Mouse (Mus musculus): ENCODE data around the gene Krt16.

Krt16 gene

DNA sequence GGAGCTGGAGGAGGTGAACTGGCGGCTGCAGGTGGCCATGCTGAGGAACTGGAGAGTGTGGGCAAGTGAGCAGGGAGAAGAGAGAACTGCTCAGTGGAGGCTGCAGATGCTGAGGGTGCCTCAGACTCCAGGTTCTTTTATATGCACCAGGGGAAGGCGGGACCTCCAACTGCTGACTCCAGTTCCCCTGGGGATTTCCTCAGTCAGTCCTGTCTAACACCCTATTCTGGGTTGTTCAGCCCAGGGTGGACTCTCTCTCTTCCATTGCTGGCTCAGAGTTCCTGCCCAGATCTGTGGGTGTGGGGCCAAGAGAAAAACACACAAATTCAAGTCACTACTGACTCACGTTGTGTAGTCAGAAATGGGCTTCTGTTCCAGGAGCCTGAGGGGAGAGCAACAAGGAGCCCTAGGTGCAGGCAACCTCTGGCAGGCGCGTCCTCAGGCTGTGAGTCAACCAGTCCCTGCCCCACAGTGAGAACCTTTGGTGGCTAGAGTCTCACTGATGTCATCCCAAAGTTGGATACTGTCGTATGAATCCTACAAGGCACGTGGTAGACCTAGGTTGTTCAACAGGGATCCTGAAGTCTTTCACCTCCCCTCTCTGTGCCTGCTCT, at the start of gene Krt16:
Gene Krt16, minus strand, starts transcription at position 51 of the 614 bp plus-strand sequence.
- no peak for DNase-seq (ENCODE audit: extremely low read depth, low read depth, low spot score)

GRCm38 (mm10) chr11:100297801-100298200, 49.1 kb upstream of the Krt16 start:
- DNase-seq (ENCODE audit: extremely low read depth, low read depth, low spot score) = no peak

- DNase-seq (ENCODE audit: extremely low read depth, low read depth, low spot score) = no peak
Observed at GRCm38 (mm10) chr11:100295308-100295707, 46.6 kb upstream of the Krt16 start.

- DNase-seq (ENCODE audit: extremely low read depth, low read depth, low spot score) = no peak
Observed at GRCm38 (mm10) chr11:100292884-100293283, 44.2 kb upstream of the Krt16 start.

GRCm38 (mm10) chr11:100290235-100290634, 41.5 kb upstream of the Krt16 start:
- no peak for DNase-seq (ENCODE audit: extremely low read depth, low read depth, low spot score)

GRCm38 (mm10) chr11:100288942-100289341, 40.2 kb upstream of the Krt16 start:
- peak; percentile 92 for DNase-seq (ENCODE audit: extremely low read depth, low read depth, low spot score)

- DNase-seq (ENCODE audit: extremely low read depth, low read depth, low spot score) = peak; percentile 92
Observed at GRCm38 (mm10) chr11:100287024-100287423, 38.3 kb upstream of the Krt16 start.

DNA sequence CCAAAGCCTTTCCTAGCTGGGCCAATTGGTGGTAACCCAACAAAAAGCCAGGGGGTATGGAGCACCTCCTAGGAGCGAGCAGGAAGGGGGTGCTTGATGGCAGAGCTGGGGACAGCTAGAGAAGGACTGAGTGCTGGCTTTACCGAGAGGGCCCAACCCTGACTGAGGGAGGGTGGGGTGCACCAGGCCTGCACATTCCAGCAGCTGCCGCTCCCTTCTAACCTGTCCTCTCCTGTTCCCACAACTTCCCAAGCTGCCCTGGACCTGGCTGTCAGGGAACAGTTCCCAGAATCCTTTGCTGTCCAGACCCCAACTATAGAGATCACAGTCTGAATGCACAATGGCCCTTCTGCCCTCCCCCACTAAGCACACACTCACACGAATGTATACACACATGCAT, 36.3 kb upstream of the Krt16 start:
- DNase-seq (ENCODE audit: extremely low read depth, low read depth, low spot score) = no peak

- DNase-seq (ENCODE audit: extremely low read depth, low read depth, low spot score) = no peak
Observed at GRCm38 (mm10) chr11:100282549-100282948, 33.8 kb upstream of the Krt16 start.

DNA sequence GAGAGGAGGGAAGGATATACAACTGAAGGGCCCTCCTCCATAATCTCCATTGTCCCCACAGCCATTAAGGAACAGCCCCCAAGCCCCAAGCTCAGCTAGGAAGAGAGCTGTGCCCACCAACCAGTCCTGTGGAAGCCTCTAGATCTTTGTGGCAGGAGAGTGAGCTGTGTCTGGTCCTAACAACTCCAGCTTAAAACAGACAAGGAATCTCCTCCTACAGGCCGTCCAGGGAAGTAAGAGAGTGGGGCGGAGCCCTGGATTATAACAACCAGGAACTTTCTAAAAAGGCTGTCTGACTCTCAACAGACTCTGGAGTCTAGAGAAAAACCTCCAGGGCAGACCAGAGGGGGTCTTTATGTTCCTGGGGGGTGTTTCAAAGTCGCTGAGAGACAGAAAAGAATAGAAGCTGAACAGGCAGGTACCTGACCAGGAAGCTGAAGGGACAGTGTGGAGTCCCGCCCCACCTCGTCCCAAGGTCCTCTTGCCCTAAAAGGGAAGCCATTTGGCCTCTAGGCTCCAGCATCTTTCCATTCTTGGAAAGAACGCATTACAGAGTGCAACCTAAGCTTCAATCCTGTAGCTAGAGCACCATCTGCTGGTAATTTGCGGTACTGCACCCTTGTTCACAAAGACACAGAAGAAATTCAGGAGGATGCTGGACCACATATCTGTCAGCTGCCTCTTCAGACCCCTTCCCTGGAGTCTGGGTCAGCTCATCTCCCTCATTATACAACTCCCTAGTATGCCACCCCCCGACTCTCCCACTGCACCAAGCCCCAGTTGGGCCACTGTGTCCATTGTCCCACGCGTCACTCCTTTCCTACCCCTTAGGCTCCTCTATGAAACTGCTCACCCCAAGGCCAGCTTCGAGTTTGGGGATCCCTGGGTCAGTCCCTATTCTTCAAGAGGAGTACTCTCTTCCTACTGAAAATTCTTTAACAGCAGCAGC, 33.2 kb upstream of the Krt16 start:
- no peak for DNase-seq (ENCODE audit: extremely low read depth, low read depth, low spot score)

DNA sequence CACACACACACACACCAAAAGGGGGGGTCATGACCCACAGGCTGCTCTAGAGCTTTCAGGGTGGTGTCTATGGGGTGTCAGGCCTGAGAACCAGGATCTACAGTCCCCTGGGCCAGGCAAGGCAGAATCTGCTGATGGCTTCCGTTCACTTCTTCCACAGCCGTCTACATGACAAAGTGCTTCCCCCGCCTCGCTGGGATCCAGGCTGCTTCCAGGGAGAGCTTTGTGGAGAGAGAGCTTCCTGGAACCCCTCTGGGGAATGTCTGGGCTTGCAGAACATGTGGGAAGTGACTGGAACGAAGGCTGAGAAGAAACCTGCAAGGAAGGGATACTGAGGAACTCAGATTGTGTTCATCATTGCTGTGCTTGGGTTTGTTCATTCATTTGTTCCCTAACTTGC, 30.1 kb upstream of the Krt16 start:
- DNase-seq (ENCODE audit: extremely low read depth, low read depth, low spot score) = no peak

DNA sequence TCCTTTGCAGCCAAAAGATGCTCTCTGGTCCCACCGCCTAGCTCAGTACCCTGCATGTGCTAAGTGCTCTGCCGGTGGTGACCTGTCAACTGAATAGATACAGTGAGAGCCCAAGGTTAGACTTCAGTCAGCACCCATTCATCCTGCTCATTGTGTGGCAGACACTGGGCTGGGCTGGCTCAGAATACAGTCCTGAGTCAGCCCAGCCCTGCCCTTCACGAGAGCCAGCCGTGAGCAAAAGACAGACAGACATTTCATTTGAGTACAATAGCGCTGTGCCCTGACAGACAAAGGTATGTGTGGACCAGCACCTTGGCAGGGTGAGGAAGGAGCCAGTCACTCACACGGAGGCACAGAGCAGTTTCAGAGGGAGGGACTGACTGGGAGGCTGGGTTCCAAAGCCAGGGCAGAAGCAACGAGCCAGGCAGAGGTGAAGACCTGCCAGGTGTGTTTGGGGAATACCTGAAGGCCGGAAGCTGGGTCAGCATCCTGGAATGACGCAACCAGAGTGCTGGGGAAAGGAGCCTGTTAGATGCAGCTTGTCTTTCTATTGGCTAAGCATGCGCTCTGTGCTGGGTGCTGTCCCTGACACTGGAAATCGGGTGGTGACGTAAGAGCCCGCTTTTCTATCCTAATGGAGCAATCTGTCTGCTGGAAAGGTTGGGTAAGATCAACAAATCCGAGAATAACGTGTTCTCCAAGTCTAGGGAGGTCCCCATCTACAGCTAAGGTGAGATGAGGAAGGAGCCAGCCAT, 29.2 kb upstream of the Krt16 start:
- peak; percentile 80 for DNase-seq (ENCODE audit: extremely low read depth, low read depth, low spot score)

DNA sequence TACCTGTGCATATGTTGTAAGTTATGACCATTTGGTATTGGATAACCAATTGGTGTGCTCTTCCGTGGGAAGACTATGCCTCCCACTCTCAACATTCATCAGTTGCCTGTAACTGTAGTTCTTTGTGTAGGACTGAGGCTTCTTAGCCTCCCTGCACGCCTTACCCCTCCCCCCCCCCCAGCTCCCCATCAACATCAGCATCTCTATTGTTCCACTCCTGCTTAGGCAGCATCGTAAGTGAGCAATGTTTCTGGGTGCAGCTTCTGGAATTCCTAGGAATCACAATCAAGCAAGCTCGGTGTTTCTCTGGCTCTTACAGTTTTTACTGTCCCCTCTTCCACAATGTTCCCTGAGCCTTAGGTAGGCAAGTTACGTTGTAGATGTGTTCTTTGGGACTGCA, 26.8 kb upstream of the Krt16 start:
- no peak for DNase-seq (ENCODE audit: extremely low read depth, low read depth, low spot score)

DNA sequence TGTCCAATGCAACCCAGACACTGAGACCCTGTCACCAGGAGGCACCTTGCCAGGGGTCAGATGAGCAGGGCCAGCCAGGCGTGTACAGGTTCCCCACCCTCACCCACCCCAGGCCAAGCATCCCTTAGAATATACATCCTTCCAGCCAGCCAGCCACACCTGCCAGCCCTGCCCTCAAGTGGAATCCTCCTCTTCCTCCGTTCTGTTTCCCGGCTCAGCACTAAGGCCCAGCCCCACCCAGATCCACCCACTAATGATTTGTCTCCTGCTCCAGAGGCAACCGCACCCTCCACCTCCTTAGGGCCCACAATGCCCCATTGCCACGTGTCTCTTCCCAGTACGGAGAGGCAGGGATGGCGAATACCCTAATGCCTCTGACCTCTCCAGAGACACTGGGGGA, 26.0 kb upstream of the Krt16 start:
- DNase-seq (ENCODE audit: extremely low read depth, low read depth, low spot score) = no peak

GRCm38 (mm10) chr11:100271878-100272277, 23.2 kb upstream of the Krt16 start:
- no peak for DNase-seq (ENCODE audit: extremely low read depth, low read depth, low spot score)

DNA sequence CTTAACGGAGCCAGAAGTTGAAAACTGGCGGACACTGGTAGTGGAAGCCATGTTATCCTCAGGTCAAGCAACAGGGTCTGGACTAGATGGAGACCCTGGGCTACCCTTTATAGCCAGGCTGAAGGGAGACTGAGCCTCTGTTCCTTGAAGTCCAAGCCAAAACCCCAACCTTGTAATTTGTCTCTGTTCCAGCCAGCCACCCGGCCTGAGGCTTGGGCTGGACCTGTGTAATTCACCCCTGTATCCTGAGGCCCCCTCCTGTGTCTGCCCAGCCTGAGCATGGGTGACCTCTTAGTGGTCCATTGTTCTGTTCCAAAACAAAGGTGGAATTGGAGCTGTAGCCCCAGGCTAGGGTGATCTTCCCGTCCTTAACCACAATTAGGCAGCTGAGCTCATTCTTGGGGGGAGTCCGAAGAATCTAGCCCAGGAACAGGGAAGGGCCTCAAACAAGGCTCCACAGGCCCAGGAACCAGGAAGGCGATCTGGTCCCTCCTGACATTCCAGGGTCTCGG, 21.2 kb upstream of the Krt16 start, which contains the start of gene Krt42:
Gene Krt42, minus strand, starts transcription at position 51 of the 512 bp plus-strand sequence.
- DNase-seq (ENCODE audit: extremely low read depth, low read depth, low spot score) = no peak

DNA sequence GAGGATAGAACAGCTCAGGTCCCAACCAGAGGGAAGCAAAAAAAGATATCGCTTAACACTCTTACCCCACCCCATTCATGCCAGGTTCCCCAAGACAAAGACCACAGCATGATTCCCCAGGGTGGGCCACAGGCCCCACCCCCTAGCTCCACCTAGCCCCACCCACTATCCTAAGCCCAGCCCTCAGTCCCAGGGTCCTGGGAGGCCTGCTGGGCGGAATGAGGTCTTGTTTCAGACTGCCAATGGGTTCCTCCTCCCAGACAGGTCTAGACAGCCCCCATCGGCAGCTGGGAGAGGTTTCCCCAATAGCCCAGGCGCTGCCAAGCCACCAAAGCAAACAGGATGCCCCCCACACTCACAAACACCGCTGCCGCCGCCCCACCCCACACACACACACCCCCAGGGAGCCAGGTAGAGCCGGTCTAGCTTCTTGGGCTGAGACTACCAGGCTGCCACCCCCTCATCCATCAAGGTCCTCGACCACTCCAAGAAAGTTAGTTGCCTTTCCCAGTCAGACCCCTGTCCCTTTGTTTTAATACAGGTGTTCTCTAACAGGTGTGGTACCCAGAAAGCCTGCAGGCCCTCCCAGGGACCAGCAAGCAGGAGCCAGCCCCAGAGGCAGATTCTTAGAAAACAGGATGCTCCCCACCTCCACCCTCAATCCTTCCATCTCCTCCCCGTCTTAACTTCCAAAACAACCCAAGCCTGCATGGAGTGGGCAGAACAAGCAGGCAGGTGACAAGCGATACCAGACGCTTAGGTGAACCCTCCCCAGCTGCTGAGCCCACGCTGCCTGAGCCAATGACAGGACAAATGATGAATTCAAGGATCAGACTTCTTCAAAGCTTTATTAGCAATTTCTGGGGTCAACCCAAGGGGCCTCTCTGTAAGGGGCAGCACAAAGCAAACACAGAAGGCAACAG, 13.6 kb upstream of the Krt16 start:
- DNase-seq (ENCODE audit: extremely low read depth, low read depth, low spot score) = no peak

GRCm38 (mm10) chr11:100261235-100261605, 12.5 kb upstream of the Krt16 start:
- no peak for DNase-seq (ENCODE audit: extremely low read depth, low read depth, low spot score)

- DNase-seq (ENCODE audit: extremely low read depth, low read depth, low spot score) = no peak
Observed at GRCm38 (mm10) chr11:100260514-100261234, 12.0 kb upstream of the Krt16 start, which contains the start of gene Krt17. Gene Krt17 (minus strand): TSS chr11:100261029.
